ENCODE assay signal across 8 mouse cellular contexts in genomic region chr8:119345029-119345682, GRCm38 (mm10). TPM values are rescaled to one million over a fixed set of nuclear protein-coding genes. Genes with fewer than 3 reads are reported as not detected.
DNase-seq lines count a peak whose midpoint lies in the region; ATAC-seq lines count a peak whose summit lies in the region.

No protein-coding gene starts in this region.

- H3K4me3 ChIP-seq in heart, embryonic 10.5 days, result peak overlapping the region; percentile 99
- peak overlapping the region; percentile 97 for H3K4me3 ChIP-seq in embryonic facial prominence, embryonic 11.5 days (ENCODE audit: low read depth, low read length)
- peak overlapping the region; percentile 99 for H3K4me3 ChIP-seq in intestine, embryonic 15.5 days (replicated peaks)
- peak overlapping the region; percentile 82 for H3K4me3 ChIP-seq in midbrain, embryonic 16.5 days (ENCODE audit: low read depth, low read length)

- 46% methylated on average over 22 of the region's 22 CpGs for WGBS in heart, embryonic 10.5 days
- WGBS in embryonic facial prominence, embryonic 11.5 days, result 57% methylated on average over 22 of the region's 22 CpGs
- WGBS in intestine, embryonic 15.5 days, result 48% methylated on average over 22 of the region's 22 CpGs
- WGBS in midbrain, embryonic 16.5 days, result 64% methylated on average over 22 of the region's 22 CpGs

- peak overlapping the region; percentile 62 for H3K4me2 ChIP-seq in embryonic facial prominence, embryonic 11.5 days (ENCODE audit: low read depth, low read length)
- H3K4me2 ChIP-seq in intestine, embryonic 15.5 days (replicated peaks), result peak overlapping the region; percentile 61
- peak overlapping the region; percentile 80 for H3K4me2 ChIP-seq in midbrain, embryonic 16.5 days (ENCODE audit: low read length)

- H3K9ac ChIP-seq in embryonic facial prominence, embryonic 11.5 days (replicated peaks; ENCODE audit: low read length), result peak overlapping the region; percentile 93
- H3K9ac ChIP-seq in intestine, embryonic 15.5 days, result peak overlapping the region; percentile 92
- H3K9ac ChIP-seq in midbrain, embryonic 16.5 days (ENCODE audit: low read depth, low read length), result peak overlapping the region; percentile 97

- H3K36me3 ChIP-seq in heart, embryonic 10.5 days, result peaks cover 37% of the 10 kb centered on the region
- H3K36me3 ChIP-seq in embryonic facial prominence, embryonic 11.5 days (replicated peaks; ENCODE audit: control insufficient read depth, insufficient read depth, low read depth, low read length), result peaks cover 4% of the 10 kb centered on the region
- H3K36me3 ChIP-seq in intestine, embryonic 15.5 days, result peaks cover 21% of the 10 kb centered on the region
- peaks cover 27% of the 10 kb centered on the region for H3K36me3 ChIP-seq in midbrain, embryonic 16.5 days (ENCODE audit: control insufficient read depth, insufficient read depth, low read length)

- ATAC-seq in embryonic facial prominence, embryonic 11.5 days (replicated peaks; ENCODE audit: insufficient number of reproducible peaks, low FRiP score, low TSS enrichment, low read depth), result no peak
- 0 out of 2 replicates have a peak, but pooled peaks have one; percentile 14 for ATAC-seq in intestine, embryonic 15.5 days
- ATAC-seq in midbrain, embryonic 16.5 days, result peak; percentile 6; the same call in 1 of the 2 replicates
- no peak for ATAC-seq in erythroid progenitor cell, adult 5-6 weeks (replicated peaks; ENCODE audit: low FRiP score, poor library complexity, severe bottlenecking)

- DNase-seq in heart, embryonic 10.5 days (ENCODE audit: low spot score), result no peak
- no peak for DNase-seq in heart, postnatal 14 days
- peak; percentile 15 for DNase-seq in CD4-positive helper T cell, adult 2 months (ENCODE audit: low read depth, low spot score)
- DNase-seq in embryonic facial prominence, embryonic 11.5 days (ENCODE audit: low spot score), result no peak
- DNase-seq in layer of hippocampus, adult 11-12 months (ENCODE audit: low spot score), result no peak

- H3K27ac ChIP-seq in heart, embryonic 10.5 days, result peak overlapping the region; percentile 94
- no peak overlapping the region for H3K27ac ChIP-seq in embryonic facial prominence, embryonic 11.5 days (replicated peaks; ENCODE audit: low read depth, low read length)
- no peak overlapping the region for H3K27ac ChIP-seq in intestine, embryonic 15.5 days
- H3K27ac ChIP-seq in midbrain, embryonic 16.5 days (ENCODE audit: low read length), result no peak overlapping the region

- peaks cover 8% of the 10 kb centered on the region for H3K4me1 ChIP-seq in heart, embryonic 10.5 days
- peaks cover 3% of the 10 kb centered on the region; the same call in 1 of the 2 replicates for H3K4me1 ChIP-seq in embryonic facial prominence, embryonic 11.5 days (ENCODE audit: control insufficient read depth, insufficient read depth, low read length)
- H3K4me1 ChIP-seq in intestine, embryonic 15.5 days (replicated peaks), result peaks cover 10% of the 10 kb centered on the region
- peaks cover 10% of the 10 kb centered on the region for H3K4me1 ChIP-seq in midbrain, embryonic 16.5 days (ENCODE audit: control insufficient read depth, insufficient read depth, low read length)

- H3K9me3 ChIP-seq in heart, embryonic 10.5 days, result no peaks in the 10 kb centered on the region
- H3K9me3 ChIP-seq in embryonic facial prominence, embryonic 11.5 days (replicated peaks; ENCODE audit: control insufficient read depth, low read length), result peaks cover 3% of the 10 kb centered on the region; the same call in 1 of the 2 replicates
- H3K9me3 ChIP-seq in intestine, embryonic 15.5 days, result no peaks in the 10 kb centered on the region
- H3K9me3 ChIP-seq in midbrain, embryonic 16.5 days (replicated peaks; ENCODE audit: control insufficient read depth, low read length, poor library complexity, severe bottlenecking), result no peaks in the 10 kb centered on the region

- no peaks in the 10 kb centered on the region for H3K27me3 ChIP-seq in heart, embryonic 10.5 days (ENCODE audit: insufficient read depth, poor library complexity, severe bottlenecking)
- H3K27me3 ChIP-seq in embryonic facial prominence, embryonic 11.5 days (ENCODE audit: control insufficient read depth, insufficient read depth, low read length), result no peaks in the 10 kb centered on the region
- no peaks in the 10 kb centered on the region for H3K27me3 ChIP-seq in intestine, embryonic 15.5 days (replicated peaks)
- H3K27me3 ChIP-seq in midbrain, embryonic 16.5 days (ENCODE audit: control insufficient read depth, insufficient read depth, low read depth, low read length), result peaks cover 5% of the 10 kb centered on the region

- intact Hi-C loops in heart, postnatal 14 days (cut with DNase I), result no loop called here

RNA-seq across cellular contexts. Expression of gene Hsbp1, which starts 0.9 kb away (rescaled TPM):
- 250 and 267 TPM in 2 replicates for polyA plus RNA-seq in heart, embryonic 10.5 days (2016; fragmentation: Nextera tagmentation; extraction: Ambion mirVana)
- total RNA-seq in heart, postnatal 14 days (2021), result 100 to 1,000 TPM; 159 to 166 TPM
- 311 and 315 TPM in 2 replicates for polyA plus RNA-seq in embryonic facial prominence, embryonic 11.5 days (2014; fragmentation: Nextera tagmentation; extraction: Ambion mirVana)
- polyA plus RNA-seq in intestine, embryonic 15.5 days (2015; fragmentation: Nextera tagmentation; extraction: Ambion mirVana), result 272 and 276 TPM in 2 replicates
- polyA plus RNA-seq in midbrain, embryonic 16.5 days (2015; fragmentation: Nextera tagmentation; extraction: Ambion mirVana), result 860 and 970 TPM in 2 replicates
- total RNA-seq in erythroid progenitor cell, adult 5-6 weeks (2015; ENCODE audit: low replicate concordance), result 38.9 and 42.3 TPM in 2 replicates
- total RNA-seq in erythroid progenitor cell, adult 5-6 weeks (2017; ENCODE audit: low replicate concordance), result 15.3 and 22.3 TPM in 2 replicates

RNA-seq across cellular contexts. Expression of gene Mlycd, which starts 49.5 kb away (rescaled TPM):
- polyA plus RNA-seq in heart, embryonic 10.5 days (2016; fragmentation: Nextera tagmentation; extraction: Ambion mirVana), result 15.2 and 17.7 TPM in 2 replicates
- 100 to 1,000 TPM; 102 to 110 TPM for total RNA-seq in heart, postnatal 14 days (2021)
- 9.8 and 10.4 TPM in 2 replicates for polyA plus RNA-seq in embryonic facial prominence, embryonic 11.5 days (2014; fragmentation: Nextera tagmentation; extraction: Ambion mirVana)
- 19.2 and 22.5 TPM in 2 replicates for polyA plus RNA-seq in intestine, embryonic 15.5 days (2015; fragmentation: Nextera tagmentation; extraction: Ambion mirVana)
- 13.9 and 15.0 TPM in 2 replicates for polyA plus RNA-seq in midbrain, embryonic 16.5 days (2015; fragmentation: Nextera tagmentation; extraction: Ambion mirVana)
- 3.6 and 3.8 TPM in 2 replicates for total RNA-seq in erythroid progenitor cell, adult 5-6 weeks (2015; ENCODE audit: low replicate concordance)
- 0.64 and 1.6 TPM in 2 replicates for total RNA-seq in erythroid progenitor cell, adult 5-6 weeks (2017; ENCODE audit: low replicate concordance)

Comparison
In these comparisons a context has a peak if more than half of its experiments do, and no peak if none do; other contexts are left out.
1. ATAC-seq: peak in intestine, embryonic 15.5 days (single experiment) and midbrain, embryonic 16.5 days (single experiment); none in embryonic facial prominence, embryonic 11.5 days (single experiment) and erythroid progenitor cell, adult 5-6 weeks (single experiment).
2. Peak in every context shown above with its lines, with median percentiles within 50 percentile points of each other: H3K4me3 ChIP-seq, H3K4me2 ChIP-seq and H3K9ac ChIP-seq.